Comparison of ENCODE assay signal across 8 mouse cellular contexts in genomic region chr17:51812942-51813783, GRCm38 (mm10). TPM values are rescaled to one million over a fixed set of nuclear protein-coding genes. Genes with fewer than 3 reads are reported as not detected.
DNase-seq lines count a peak whose midpoint lies in the region; ATAC-seq and TF ChIP-seq lines count a peak whose summit lies in the region.

No protein-coding gene starts in this region.

- peak overlapping the region; percentile 97 for H3K27ac ChIP-seq in forebrain, embryonic 12.5 days
- peak overlapping the region; percentile 99 for H3K27ac ChIP-seq in hindbrain, embryonic 10.5 days
- peak overlapping the region; percentile 75 for H3K27ac ChIP-seq in limb, embryonic 12.5 days
- H3K27ac ChIP-seq in midbrain, embryonic 12.5 days (replicated peaks) = peak overlapping the region; percentile 95
- peak overlapping the region; percentile 97 for H3K27ac ChIP-seq in spleen, adult 2 months (ENCODE audit: insufficient read depth, low read length)

- peak; percentile 41 for ATAC-seq in frontal cortex, adult (ENCODE audit: low TSS enrichment)
- ATAC-seq in forebrain, embryonic 12.5 days (ENCODE audit: low FRiP score) = peak; percentile 91
- peak; percentile 79 for ATAC-seq in limb, embryonic 12.5 days (ENCODE audit: insufficient number of reproducible peaks, insufficient read depth, low FRiP score, low TSS enrichment, low read depth)
- ATAC-seq in midbrain, embryonic 12.5 days (ENCODE audit: low FRiP score, low read depth) = peak; percentile 88

- no peaks in the 10 kb centered on the region for H3K36me3 ChIP-seq in forebrain, embryonic 12.5 days (replicated peaks)
- peaks cover 7% of the 10 kb centered on the region; the same call in 1 of the 2 replicates for H3K36me3 ChIP-seq in hindbrain, embryonic 10.5 days
- no peaks in the 10 kb centered on the region for H3K36me3 ChIP-seq in limb, embryonic 12.5 days
- 0 out of 2 replicates have a peak, but pooled peaks cover 6% of the 10 kb centered on the region for H3K36me3 ChIP-seq in midbrain, embryonic 12.5 days
- peaks cover 3% of the 10 kb centered on the region; the same call in 1 of the 2 replicates for H3K36me3 ChIP-seq in spleen, adult 2 months (ENCODE audit: control insufficient read depth, insufficient read depth, low read length)

- H3K4me1 ChIP-seq in forebrain, embryonic 12.5 days = peaks cover 13% of the 10 kb centered on the region
- H3K4me1 ChIP-seq in hindbrain, embryonic 10.5 days (replicated peaks) = peaks cover 12% of the 10 kb centered on the region; the same call in 1 of the 2 replicates
- no peaks in the 10 kb centered on the region for H3K4me1 ChIP-seq in limb, embryonic 12.5 days (replicated peaks)
- H3K4me1 ChIP-seq in midbrain, embryonic 12.5 days = peaks cover 9% of the 10 kb centered on the region; the same call in 1 of the 2 replicates
- H3K4me1 ChIP-seq in spleen, adult 2 months (ENCODE audit: control insufficient read depth, insufficient read depth, insufficient read length) = peaks cover 2% of the 10 kb centered on the region

- H3K27me3 ChIP-seq in forebrain, embryonic 12.5 days = no peaks in the 10 kb centered on the region
- no peaks in the 10 kb centered on the region for H3K27me3 ChIP-seq in hindbrain, embryonic 10.5 days (ENCODE audit: insufficient read depth, poor library complexity, severe bottlenecking)
- peaks cover 12% of the 10 kb centered on the region for H3K27me3 ChIP-seq in limb, embryonic 12.5 days
- no peaks in the 10 kb centered on the region for H3K27me3 ChIP-seq in midbrain, embryonic 12.5 days
- H3K27me3 ChIP-seq in spleen, adult 2 months (ENCODE audit: control insufficient read depth, insufficient read depth, low read length) = no peaks in the 10 kb centered on the region

- under 1% methylated on average over 84 of the region's 115 CpGs for WGBS in forebrain, embryonic 12.5 days
- WGBS in hindbrain, embryonic 10.5 days = under 1% methylated on average over 80 of the region's 115 CpGs
- WGBS in limb, embryonic 12.5 days = under 1% methylated on average over 77 of the region's 115 CpGs
- WGBS in midbrain, embryonic 12.5 days = under 1% methylated on average over 75 of the region's 115 CpGs
- 1% methylated on average over 92 of the region's 115 CpGs for WGBS in spleen, adult 2 months

- DNase-seq in frontal cortex, adult 2 months (ENCODE audit: extremely low spot score in 1 of 2, low spot score in 1 of 2) = no peak
- DNase-seq in brain, adult 2 months (ENCODE audit: low read depth, low spot score) = peak; percentile 71
- peak; percentile 78 for DNase-seq in hindbrain, embryonic 10.5 days (ENCODE audit: low spot score)
- DNase-seq in spleen, adult 2 months (ENCODE audit: low read depth in 1 of 2, low spot score in 2 of 2) = peak in 1 of 2 experiments; percentile 50

- H3K4me2 ChIP-seq in forebrain, embryonic 12.5 days = peak overlapping the region; percentile 65
- H3K4me2 ChIP-seq in limb, embryonic 12.5 days = peak overlapping the region; percentile 84
- H3K4me2 ChIP-seq in midbrain, embryonic 12.5 days (replicated peaks) = peak overlapping the region; percentile 66

- no peak for TF ChIP-seq POLR2A in spleen, adult 2 months (IDR thresholded peaks at IDR 0.05; ENCODE audit: low read depth, low read length)

- peak overlapping the region; percentile 90 for H3K9ac ChIP-seq in forebrain, embryonic 12.5 days
- peak overlapping the region; percentile 86 for H3K9ac ChIP-seq in limb, embryonic 12.5 days (replicated peaks)
- H3K9ac ChIP-seq in midbrain, embryonic 12.5 days (replicated peaks) = peak overlapping the region; percentile 82

- H3K4me3 ChIP-seq in forebrain, embryonic 12.5 days (replicated peaks) = peak overlapping the region; percentile 92
- H3K4me3 ChIP-seq in hindbrain, embryonic 10.5 days = peak overlapping the region; percentile 89
- H3K4me3 ChIP-seq in limb, embryonic 12.5 days (replicated peaks) = peak overlapping the region; percentile 89
- H3K4me3 ChIP-seq in midbrain, embryonic 12.5 days = peak overlapping the region; percentile 69
- H3K4me3 ChIP-seq in spleen, adult 2 months (ENCODE audit: extremely low read depth, insufficient read depth, insufficient read length) = peak overlapping the region; percentile 83

- no peak for TF ChIP-seq CTCF in spleen, adult 2 months (IDR thresholded peaks at IDR 0.05; ENCODE audit: extremely low read depth, insufficient read depth, insufficient read length, insufficient replicate concordance)

- no peaks in the 10 kb centered on the region for H3K9me3 ChIP-seq in forebrain, embryonic 12.5 days
- H3K9me3 ChIP-seq in hindbrain, embryonic 10.5 days = no peaks in the 10 kb centered on the region
- H3K9me3 ChIP-seq in limb, embryonic 12.5 days = no peaks in the 10 kb centered on the region
- no peaks in the 10 kb centered on the region for H3K9me3 ChIP-seq in midbrain, embryonic 12.5 days

RNA-seq across cellular contexts. Expression of gene Satb1, which starts 19.9 kb away (rescaled TPM):
- 38.7 and 40.7 TPM in 2 replicates for polyA plus RNA-seq in frontal cortex, adult 2 months (2012; rRNA removed)
- 34.9 and 37.9 TPM in 2 replicates for polyA plus RNA-seq in forebrain, embryonic 12.5 days (2016; fragmentation: Nextera tagmentation; extraction: Ambion mirVana)
- 20.1 and 21.2 TPM in 2 replicates for polyA plus RNA-seq in hindbrain, embryonic 10.5 days (2016; fragmentation: Nextera tagmentation; extraction: Ambion mirVana)
- polyA plus RNA-seq in limb, embryonic 12.5 days (2016; fragmentation: Nextera tagmentation; extraction: Ambion mirVana) = 18.2 and 19.5 TPM in 2 replicates
- polyA plus RNA-seq in midbrain, embryonic 12.5 days (2016; fragmentation: Nextera tagmentation; extraction: Ambion mirVana) = 35.9 and 38.8 TPM in 2 replicates
- 43.7 and 46.8 TPM in 2 replicates for polyA plus RNA-seq in spleen, adult 2 months (2012; rRNA removed)

Comparison
In these comparisons a context has a peak if more than half of its experiments do, and no peak if none do; other contexts are left out.
1. ATAC-seq: peak in every context shown above with its lines; median percentile 91 in forebrain, embryonic 12.5 days; 88 in midbrain, embryonic 12.5 days; 79 in limb, embryonic 12.5 days; 41 in frontal cortex, adult.
2. DNase-seq: peak in brain, adult 2 months (single experiment) and hindbrain, embryonic 10.5 days (single experiment); none in frontal cortex, adult 2 months (0 of 2).
3. Peak in every context shown above with its lines, with median percentiles within 50 percentile points of each other: H3K27ac ChIP-seq, H3K4me2 ChIP-seq, H3K4me3 ChIP-seq and H3K9ac ChIP-seq.